Mouse (Mus musculus): ENCODE measurements around the gene Aagab.

GRCm38 (mm10) chr9:63613569-63613968 is 11.1 kb downstream of the Aagab start:
- no peak for TF ChIP-seq CTCF (IDR thresholded peaks at IDR 0.05; ENCODE audit: borderline replicate concordance, control insufficient read depth, extremely low read depth, insufficient read depth, low read length, poor library complexity)
- TF ChIP-seq POLR2A (IDR thresholded peaks at IDR 0.05; ENCODE audit: control insufficient read depth, extremely low read depth, insufficient read depth, low read length, poor library complexity) = no peak
